Mouse (Mus musculus) midbrain, embryonic 16.5 days (tissue): ENCODE data around the gene Smim20. TPM values are rescaled to one million over a fixed set of nuclear protein-coding genes. Genes with fewer than 3 reads are reported as not detected.

Source experiments
- ATAC-seq: fragments of 200-750 bp; cut with Nextera tagmentation; 2 replicates; pipeline ENCODE4 v1.8.0; 2017; ENCODE audit warnings: moderate TSS enrichment
- H3K27ac ChIP-seq: fragments of 300-500 bp; sonication (generic); 2 replicates; pipeline ENCODE4 v1.5.1; 2014; ENCODE audit warnings: mild to moderate bottlenecking, low read length, mixed read lengths
- H3K27me3 ChIP-seq: fragments of 300-500 bp; sonication (generic); 2 replicates; pipeline ENCODE4 v1.6.1; 2014; ENCODE audit warnings: low read depth, low read length, mixed read lengths; ENCODE audit not compliant: control insufficient read depth, insufficient read depth
- H3K36me3 ChIP-seq: fragments of 300-500 bp; sonication (generic); 2 replicates; pipeline ENCODE4 v1.6.1; 2014; ENCODE audit warnings: mild to moderate bottlenecking, low read length, moderate library complexity, mixed read lengths; ENCODE audit not compliant: control insufficient read depth, insufficient read depth
- H3K4me1 ChIP-seq: fragments of 300-500 bp; sonication (generic); 2 replicates; pipeline ENCODE4 v1.6.1; 2014; ENCODE audit warnings: mild to moderate bottlenecking, low read length, mixed read lengths; ENCODE audit not compliant: control insufficient read depth, insufficient read depth
- H3K4me2 ChIP-seq: fragments of 300-500 bp; sonication (generic); 2 replicates; pipeline ENCODE4 v1.6.1; 2014; ENCODE audit warnings: mild to moderate bottlenecking, low read length, mixed read lengths
- H3K4me3 ChIP-seq: fragments of 300-500 bp; sonication (generic); 2 replicates; pipeline ENCODE4 v1.5.1; 2014; ENCODE audit warnings: low read depth, mild to moderate bottlenecking, low read length, moderate library complexity, mixed read lengths
- H3K9ac ChIP-seq: fragments of 300-500 bp; sonication (generic); 2 replicates; pipeline ENCODE4 v1.6.1; 2014; ENCODE audit warnings: low read depth, low read length, mixed read lengths
- H3K9me3 ChIP-seq: fragments of 300-500 bp; sonication (generic); replicated peaks from 2 replicates; pipeline ENCODE4 v1.6.1; 2014; ENCODE audit warnings: mild to moderate bottlenecking, low read length, mixed read lengths; ENCODE audit not compliant: control insufficient read depth, poor library complexity, severe bottlenecking
- WGBS: fragments of 180-500 bp; shearing (Covaris S2); extraction: QIAGEN DNeasy Blood & Tissue Kit; methylation state at CpG from one replicate; pipeline ENCODE4 v1.1.7; 2014; 5-methylcytosine and 5-hydroxymethylcytosine counted together
- polyA plus RNA-seq: library from polyadenylated mRNA; unstranded; fragments of >200 nt; fragmentation: Nextera tagmentation; extraction: Ambion mirVana; gene quantifications from 2 replicates; pipeline ENCODE4 v1.2.1, GENCODE M21; 2015

The Smim20 gene
- polyA plus RNA-seq, 1 experiment from 2014 or later: 71.0 TPM

DNA sequence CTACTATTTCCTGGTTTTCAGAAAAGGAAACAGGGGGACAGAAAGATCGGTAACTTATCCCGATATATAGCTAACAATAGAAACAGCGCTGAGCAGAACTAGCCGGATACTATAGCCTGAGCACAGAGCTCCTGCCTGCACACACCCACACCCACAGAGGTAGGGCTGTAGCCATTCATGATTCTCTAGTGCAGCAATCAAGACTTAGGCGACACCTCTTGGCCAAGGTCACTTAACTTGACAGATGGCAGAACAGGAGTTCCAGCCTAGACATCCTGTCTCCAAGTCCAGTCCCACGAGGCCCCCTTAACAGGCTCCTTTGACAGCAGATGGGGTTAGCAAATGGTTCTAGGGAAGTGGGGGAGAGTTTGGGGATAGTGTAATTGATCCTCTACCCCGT is 56.2 kb downstream of the Smim20 start:
- H3K4me3 ChIP-seq: no peak overlapping the region
- no peak overlapping the region for H3K27ac ChIP-seq
- no peak overlapping the region for H3K9ac ChIP-seq
- H3K4me2 ChIP-seq: no peak overlapping the region
- WGBS: 77% methylated on average over 7 of the region's 7 CpGs
- no peaks in the 10 kb centered on the region for H3K9me3 ChIP-seq
- H3K27me3 ChIP-seq: no peaks in the 10 kb centered on the region
- H3K4me1 ChIP-seq: peaks cover 12% of the 10 kb centered on the region
- no peak for ATAC-seq
- H3K36me3 ChIP-seq: no peaks in the 10 kb centered on the region

- WGBS: 71% methylated on average over 3 of the region's 3 CpGs
- Histone ChIP-seq H3K27ac (no peak overlapping the region), H3K9ac (no peak overlapping the region), H3K4me1 (peaks cover 12% of the 10 kb centered on the region), H3K4me3 (no peak overlapping the region), H3K36me3 (no peaks in the 10 kb centered on the region), H3K4me2 (no peak overlapping the region), H3K9me3 (no peaks in the 10 kb centered on the region), H3K27me3 (no peaks in the 10 kb centered on the region)
- no peak for ATAC-seq
These were observed 57.4 kb downstream of the Smim20 start for GRCm38 (mm10) chr5:53324256-53324655.

- no peak overlapping the region for H3K4me2 ChIP-seq
- no peaks in the 10 kb centered on the region for H3K27me3 ChIP-seq
- 18% methylated on average over 6 of the region's 6 CpGs for WGBS
- no peak overlapping the region for H3K9ac ChIP-seq
- H3K4me1 ChIP-seq: peaks cover 12% of the 10 kb centered on the region
- no peak overlapping the region for H3K4me3 ChIP-seq
- H3K27ac ChIP-seq: no peak overlapping the region
- no peaks in the 10 kb centered on the region for H3K36me3 ChIP-seq
- H3K9me3 ChIP-seq: no peaks in the 10 kb centered on the region
- peak; percentile 19; the same call in 1 of the 2 replicates for ATAC-seq
These were observed 57.9 kb downstream of the Smim20 start for GRCm38 (mm10) chr5:53324791-53325190.

GRCm38 (mm10) chr5:53326023-53326422 is 59.1 kb downstream of the Smim20 start:
- peaks cover 12% of the 10 kb centered on the region for H3K4me1 ChIP-seq
- ATAC-seq: peak; percentile 76
- H3K4me3 ChIP-seq: no peak overlapping the region
- 4% methylated on average over 8 of the region's 8 CpGs for WGBS
- H3K36me3 ChIP-seq: no peaks in the 10 kb centered on the region
- no peaks in the 10 kb centered on the region for H3K9me3 ChIP-seq
- no peaks in the 10 kb centered on the region for H3K27me3 ChIP-seq
- H3K4me2 ChIP-seq: peak overlapping the region; percentile 30; the same call in 1 of the 2 replicates
- H3K9ac ChIP-seq: no peak overlapping the region
- peak overlapping the region; percentile 39; the same call in 1 of the 2 replicates for H3K27ac ChIP-seq

DNA sequence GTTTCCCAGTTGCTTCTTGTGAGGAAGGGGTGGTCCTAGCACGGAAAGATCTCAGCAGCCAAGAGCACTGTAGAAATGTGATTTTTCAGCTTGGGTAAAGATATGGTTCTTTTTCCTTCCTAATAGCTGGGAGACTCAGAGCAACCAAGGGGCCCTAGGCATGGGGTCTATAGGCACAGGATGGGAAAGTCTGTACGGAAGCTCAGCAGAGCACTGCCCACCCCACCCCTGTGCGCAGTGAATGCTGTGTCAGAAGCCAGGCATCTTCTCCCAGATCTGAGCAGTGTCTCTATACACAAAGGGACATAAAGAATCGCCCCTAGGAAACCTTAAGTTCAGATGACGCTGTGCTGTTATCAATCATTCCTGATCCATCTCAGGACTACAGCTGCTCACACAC is 59.6 kb downstream of the Smim20 start:
- Histone ChIP-seq H3K27me3 (no peaks in the 10 kb centered on the region), H3K36me3 (no peaks in the 10 kb centered on the region), H3K9ac (no peak overlapping the region), H3K9me3 (no peaks in the 10 kb centered on the region), H3K4me2 (no peak overlapping the region), H3K27ac (no peak overlapping the region), H3K4me3 (no peak overlapping the region), H3K4me1 (peaks cover 12% of the 10 kb centered on the region)
- 69% methylated on average over 5 of the region's 5 CpGs for WGBS
- 0 out of 2 replicates have a peak, but pooled peaks have one; percentile 40 for ATAC-seq

Other genes starting within 250 kb of the Smim20 start
- gene Slc34a2, start 229.0 kb upstream of the Smim20 start, polyA plus RNA-seq: 0.07 and 0.15 TPM in 2 replicates
- gene Sel1l3, start 53.2 kb upstream of the Smim20 start, polyA plus RNA-seq: 6.8 and 7.3 TPM in 2 replicates
- gene Rbpj, start 199.1 kb downstream of the Smim20 start, polyA plus RNA-seq: 26.5 and 32.2 TPM in 2 replicates